Mouse (Mus musculus) central nervous system, embryonic 11.5 days (tissue): ENCODE measurements around the gene Ppat. TPM values are rescaled to one million over a fixed set of nuclear protein-coding genes. Genes with fewer than 3 reads are reported as not detected.

Experiments used
- polyA plus RNA-seq: library from polyadenylated mRNA; depleted of rRNA; stranded (reverse); fragments of >200 nt; gene quantifications from 2 replicates; pipeline ENCODE4 v1.2.3, GENCODE M21; 2012; rRNA removed

Ppat gene
- 24.2 and 29.0 TPM in 2 replicates for polyA plus RNA-seq

GRCm38 (mm10) chr5:76951106-76952027, at the start of gene Ppat, which contains the start of gene Paics:
Gene Ppat (minus strand): TSS chr5:76951578.
Gene Paics (plus strand): TSS chr5:76951307.

GRCm38 (mm10) chr5:76974554-76975285, 23.3 kb upstream of the Ppat start, which contains the start of gene Srp72:
Gene Srp72 (plus strand): TSS chr5:76974683.

GRCm38 (mm10) chr5:76905405-76906154, 45.8 kb downstream of the Ppat start, which contains the start of gene Aasdh:
Gene Aasdh (minus strand): TSS chr5:76905514.

Other genes with a start within 250 kb of the Ppat start
- gene Aasdh, start 46.1 kb downstream of the Ppat start, polyA plus RNA-seq: 25.1 and 28.4 TPM in 2 replicates
- gene Paics, start 271 bp downstream of the Ppat start, polyA plus RNA-seq: 214 and 259 TPM in 2 replicates
- gene Srp72, start 23.1 kb upstream of the Ppat start, polyA plus RNA-seq: 76.8 and 95.7 TPM in 2 replicates
- 0.30 and 0.61 TPM in 2 replicates for gene Arl9, start 52.5 kb upstream of the Ppat start, polyA plus RNA-seq
- 0.06 and 0.07 TPM in 2 replicates for gene Thegl, start 64.4 kb upstream of the Ppat start, polyA plus RNA-seq
- gene Hopx, start 163.5 kb upstream of the Ppat start, polyA plus RNA-seq: 5.5 and 11.3 TPM in 2 replicates